Mouse (Mus musculus) liver, embryonic 14.5 days (tissue): ENCODE data around the gene Itm2b.

Experiments used
- CTCF ChIP-seq: IDR thresholded peaks from 2 replicates; pipeline ENCODE4 v1.5.1; 2016; ENCODE audit warnings: antibody characterized with exemption, low read depth, control low read depth
- EP300 ChIP-seq: IDR thresholded peaks from 2 replicates; pipeline ENCODE4 v1.6.1; 2016; ENCODE audit warnings: antibody characterized with exemption, low read depth

- TF ChIP-seq CTCF, result no peak
- TF ChIP-seq EP300, result no peak
These were observed 16.3 kb upstream of the Itm2b start for GRCm38 (mm10) chr14:73401408-73401807.
